Comparison of ENCODE assay signal across 26 mouse cellular contexts in genomic region chr3:69186031-69186430, GRCm38 (mm10). TPM values are rescaled to one million over a fixed set of nuclear protein-coding genes. Genes with fewer than 3 reads are reported as not detected.
A peak's percentile ranks its signal among the peaks of the same experiment; 100 is the strongest.
DNase-seq lines count a peak whose midpoint lies in the region; ATAC-seq and TF ChIP-seq lines count a peak whose summit lies in the region.
"Had no signal": no experiment of that assay in that cellular context is flagged by ENCODE, and none has a peak within 500 bp of the region (broad histone marks: within the 10 kb centered on the region; RNA-seq: fewer than 3 reads in every experiment).

No protein-coding gene starts in this region.

- no peak overlapping the region for H3K4me3 ChIP-seq in kidney, adult 2 months (ENCODE audit: insufficient read depth, low read depth, low read length)
- H3K4me3 ChIP-seq in kidney, embryonic 14.5 days (ENCODE audit: low read length) = no peak overlapping the region
- 0 out of 2 replicates have a peak overlapping the region, but pooled peaks have one; percentile 14 for H3K4me3 ChIP-seq in liver, adult 2 months (ENCODE audit: insufficient read depth, low read depth, low read length)
- H3K4me3 ChIP-seq in liver, embryonic 12.5 days = no peak overlapping the region
- H3K4me3 ChIP-seq: embryonic facial prominence, embryonic 13.5 days; embryonic facial prominence, embryonic 15.5 days; erythroblast, embryonic 14.5 days; forebrain, embryonic 10.5 days; forebrain, embryonic 12.5 days had no signal

- no peak for ATAC-seq in kidney, embryonic 14.5 days (ENCODE audit: low FRiP score, low TSS enrichment)
- no peak for ATAC-seq in liver, embryonic 12.5 days

- no peaks in the 10 kb centered on the region for H3K79me2 ChIP-seq in liver, adult 2 months (ENCODE audit: control insufficient read depth, insufficient read depth, low read length)

- no peak overlapping the region for H3K9ac ChIP-seq in kidney, embryonic 14.5 days (ENCODE audit: low read depth, low read length)
- H3K9ac ChIP-seq in liver, adult 2 months (ENCODE audit: low read depth, low read length) = no peak overlapping the region
- no peak overlapping the region for H3K9ac ChIP-seq in liver, embryonic 12.5 days
- H3K9ac ChIP-seq: embryonic facial prominence, embryonic 13.5 days; embryonic facial prominence, embryonic 15.5 days; forebrain, embryonic 12.5 days had no signal

- no peaks in the 10 kb centered on the region for H3K9me3 ChIP-seq in kidney, embryonic 14.5 days (ENCODE audit: control insufficient read depth, low read length)
- no peaks in the 10 kb centered on the region for H3K9me3 ChIP-seq in liver, embryonic 12.5 days (replicated peaks)
- H3K9me3 ChIP-seq: embryonic facial prominence, embryonic 13.5 days; embryonic facial prominence, embryonic 15.5 days; forebrain, embryonic 10.5 days; forebrain, embryonic 12.5 days had no signal

- peaks cover 12% of the 10 kb centered on the region for H3K4me1 ChIP-seq in kidney, adult 2 months (ENCODE audit: control insufficient read depth, insufficient read depth, low read length)
- no peaks in the 10 kb centered on the region for H3K4me1 ChIP-seq in kidney, embryonic 14.5 days (ENCODE audit: control insufficient read depth, insufficient read depth, low read length)
- H3K4me1 ChIP-seq in liver, adult 2 months (ENCODE audit: control insufficient read depth, insufficient read depth, low read length) = peaks cover 12% of the 10 kb centered on the region; the same call in 1 of the 2 replicates
- H3K4me1 ChIP-seq in liver, embryonic 12.5 days = no peaks in the 10 kb centered on the region
- H3K4me1 ChIP-seq: embryonic facial prominence, embryonic 13.5 days; embryonic facial prominence, embryonic 15.5 days; forebrain, embryonic 10.5 days; forebrain, embryonic 12.5 days had no signal

- H3K4me2 ChIP-seq in kidney, embryonic 14.5 days (replicated peaks; ENCODE audit: low read depth, low read length) = no peak overlapping the region
- H3K4me2 ChIP-seq in liver, embryonic 12.5 days = no peak overlapping the region
- H3K4me2 ChIP-seq: embryonic facial prominence, embryonic 13.5 days; embryonic facial prominence, embryonic 15.5 days; forebrain, embryonic 12.5 days had no signal

- TF ChIP-seq POLR2A in kidney, adult 2 months (IDR thresholded peaks at IDR 0.05; ENCODE audit: low read depth, low read length) = no peak
- no peak for TF ChIP-seq POLR2A in liver, adult 2 months (IDR thresholded peaks at IDR 0.05; ENCODE audit: extremely low read depth, insufficient read depth, low read length)

- H3K27ac ChIP-seq in kidney, adult 2 months (ENCODE audit: insufficient read depth, low read depth, low read length) = no peak overlapping the region
- H3K27ac ChIP-seq in kidney, embryonic 14.5 days (ENCODE audit: low read depth, low read length) = no peak overlapping the region
- peak overlapping the region; percentile 97 for H3K27ac ChIP-seq in liver, adult 2 months (replicated peaks; ENCODE audit: insufficient read depth, low read depth, low read length)
- H3K27ac ChIP-seq in liver, embryonic 12.5 days = no peak overlapping the region
- H3K27ac ChIP-seq: embryonic facial prominence, embryonic 13.5 days; embryonic facial prominence, embryonic 15.5 days; forebrain, embryonic 10.5 days; forebrain, embryonic 12.5 days had no signal

- no peaks in the 10 kb centered on the region for H3K27me3 ChIP-seq in kidney, adult 2 months (replicated peaks; ENCODE audit: control insufficient read depth, insufficient read depth, low read length)
- H3K27me3 ChIP-seq in kidney, embryonic 14.5 days (ENCODE audit: control insufficient read depth, insufficient read depth, low read length) = no peaks in the 10 kb centered on the region
- no peaks in the 10 kb centered on the region for H3K27me3 ChIP-seq in liver, adult 2 months (ENCODE audit: control insufficient read depth, insufficient read depth, low read length)
- no peaks in the 10 kb centered on the region for H3K27me3 ChIP-seq in liver, embryonic 12.5 days (replicated peaks)
- H3K27me3 ChIP-seq: embryonic facial prominence, embryonic 13.5 days; embryonic facial prominence, embryonic 15.5 days; forebrain, embryonic 12.5 days had no signal

- peak; percentile 26 for DNase-seq in kidney, adult 2 months
- DNase-seq in liver, adult 2 months (ENCODE audit: extremely low read depth, low read depth, low spot score) = peak; percentile 91
- DNase-seq: adrenal gland, adult 2 months; adrenal gland, postnatal 10 days; adrenal gland, postnatal 25 days; cerebellum, adult 11 months; cerebellum, adult 8-10 months; cerebellum, adult 9-11 months; cerebellum, postnatal 36 days; embryo, embryonic 11 days had no signal

- no peaks in the 10 kb centered on the region for H3K36me3 ChIP-seq in kidney, adult 2 months (ENCODE audit: control insufficient read depth, insufficient read depth, low read length)
- H3K36me3 ChIP-seq in kidney, embryonic 14.5 days (ENCODE audit: control insufficient read depth, insufficient read depth, low read length) = no peaks in the 10 kb centered on the region
- no peaks in the 10 kb centered on the region for H3K36me3 ChIP-seq in liver, adult 2 months (ENCODE audit: control insufficient read depth, insufficient read depth, low read length)
- no peaks in the 10 kb centered on the region for H3K36me3 ChIP-seq in liver, embryonic 12.5 days
- H3K36me3 ChIP-seq: embryonic facial prominence, embryonic 13.5 days; embryonic facial prominence, embryonic 15.5 days; forebrain, embryonic 10.5 days; forebrain, embryonic 12.5 days had no signal

- WGBS in kidney, adult 2 months = 40% methylated on average over 4 of the region's 4 CpGs
- 79% methylated on average over 4 of the region's 4 CpGs for WGBS in kidney, embryonic 14.5 days
- WGBS in liver, adult 2 months = 22% methylated on average over 4 of the region's 4 CpGs
- WGBS in liver, embryonic 12.5 days (ENCODE audit: insufficient replicate concordance) = 54% methylated on average over 4 of the region's 4 CpGs

- no peak for TF ChIP-seq CTCF in kidney, adult 2 months (conservative IDR thresholded peaks at IDR 0.05; ENCODE audit: insufficient read depth, insufficient read length, low read depth, low read length)
- no peak for TF ChIP-seq CTCF in liver, adult 2 months (IDR thresholded peaks at IDR 0.05; ENCODE audit: low read depth, low read length)

RNA-seq across cellular contexts. Expression of gene Arl14, which starts 36.2 kb away (rescaled TPM):
- polyA plus RNA-seq in kidney, adult 2 months (2012; rRNA removed) = not detected in 2 replicates
- not detected in 2 replicates for polyA plus RNA-seq in kidney, embryonic 14.5 days (2014; fragmentation: Nextera tagmentation; extraction: Ambion mirVana)
- total RNA-seq in liver, adult 2 months (2014; rRNA removed) = 0.09 TPM in 1 of 2 replicates, not detected in the other
- not detected in 2 replicates for polyA plus RNA-seq in liver, adult 2 months (2012; rRNA removed)
- polyA plus RNA-seq in liver, embryonic 12.5 days (2016; fragmentation: Nextera tagmentation; extraction: Ambion mirVana) = not detected in 2 replicates
- total RNA-seq: adrenal gland, adult 2 months; adrenal gland, postnatal 10 days; adrenal gland, postnatal 25 days; adrenal gland, postnatal 4 days; common myeloid progenitor, adult 5-6 weeks; ES-E14; MEL had no signal
- polyA plus RNA-seq: adrenal gland, adult 2 months; brain, embryonic 14.5 days; C2C12; embryonic facial prominence, embryonic 11.5 days; embryonic facial prominence, embryonic 13.5 days; erythroblast, embryonic 14.5 days; forebrain, embryonic 10.5 days; forebrain, embryonic 12.5 days; forebrain, embryonic 14.5 days; forebrain, embryonic 16.5 days had no signal

RNA-seq across cellular contexts. Expression of gene Kpna4, which starts 59.1 kb away (rescaled TPM):
- 8.6 and 11.3 TPM in 2 replicates for polyA plus RNA-seq in kidney, adult 2 months (2012; rRNA removed)
- 27.6 and 41.6 TPM in 2 replicates for polyA plus RNA-seq in kidney, embryonic 14.5 days (2014; fragmentation: Nextera tagmentation; extraction: Ambion mirVana)
- 10.7 TPM in 2 replicates for total RNA-seq in liver, adult 2 months (2014; rRNA removed)
- 5.3 and 5.9 TPM in 2 replicates for polyA plus RNA-seq in liver, adult 2 months (2012; rRNA removed)
- 27.7 and 31.5 TPM in 2 replicates for polyA plus RNA-seq in liver, embryonic 12.5 days (2016; fragmentation: Nextera tagmentation; extraction: Ambion mirVana)
